Mouse (Mus musculus) MEL (cell line): ENCODE results near the gene Nell1. TPM values are rescaled to one million over a fixed set of nuclear protein-coding genes. Genes with fewer than 3 reads are reported as not detected.

Source experiments
- DNase-seq: peaks from one replicate; pipeline ENCODE4 v3.0.0; 2011; ENCODE audit warnings: low read depth, low spot score
- H3K27ac ChIP-seq: 2 replicates; pipeline ENCODE4 v1.5.1; 2012; ENCODE audit warnings: low read depth, mild to moderate bottlenecking, control low read depth, low read length, moderate library complexity; ENCODE audit not compliant: control insufficient read depth
- H3K27me3 ChIP-seq, 2 experiments: fragments of 150-350 bp in 1 of 2; sonication (generic) in 1 of 2; 2 replicates each; pipeline ENCODE4 v1.6.1; 2012; ENCODE audit warnings: low read length in 2 of 2, mild to moderate bottlenecking in 2 of 2, improper control_type of control experiment in 1 of 2, moderate library complexity in 1 of 2; ENCODE audit not compliant: insufficient read depth in 2 of 2, control insufficient read depth in 1 of 2
- H3K36me3 ChIP-seq, 2 experiments: 2 replicates each; pipeline ENCODE4 v1.6.1; 2012 to 2014; ENCODE audit warnings: low read length in 2 of 2, improper control_type of control experiment in 1 of 2, inconsistent platforms in 1 of 2, mild to moderate bottlenecking in 1 of 2; ENCODE audit not compliant: insufficient read depth in 2 of 2, control insufficient read depth in 1 of 2
- H3K4me1 ChIP-seq, 2 experiments: fragments of 150-350 bp in 1 of 2; sonication (generic) in 1 of 2; 2 replicates each; pipeline ENCODE4 v1.6.1; 2012; ENCODE audit warnings: low read length in 2 of 2, improper control_type of control experiment in 1 of 2, mild to moderate bottlenecking in 1 of 2; ENCODE audit not compliant: insufficient read depth in 2 of 2, control insufficient read depth in 1 of 2
- H3K4me3 ChIP-seq, 2 experiments: fragments of 150-350 bp in 1 of 2; sonication (generic) in 1 of 2; 2 replicates each; pipeline ENCODE4 v1.5.1; 2012; ENCODE audit warnings: low read depth in 2 of 2, low read length in 2 of 2, mild to moderate bottlenecking in 2 of 2, moderate library complexity in 2 of 2, control low read depth in 1 of 2, improper control_type of control experiment in 1 of 2; ENCODE audit not compliant: control insufficient read depth in 1 of 2, insufficient read depth in 1 of 2
- H3K79me2 ChIP-seq: 2 replicates; pipeline ENCODE4 v1.6.1; 2012; ENCODE audit warnings: mild to moderate bottlenecking, low read length, moderate library complexity; ENCODE audit not compliant: control insufficient read depth, poor library complexity, insufficient read depth
- H3K9ac ChIP-seq: 2 replicates; pipeline ENCODE4 v1.6.1; 2012; ENCODE audit warnings: low read depth, mild to moderate bottlenecking, control low read depth, low read length, moderate library complexity; ENCODE audit not compliant: control insufficient read depth, poor library complexity, severe bottlenecking
- H3K9me3 ChIP-seq: fragments of 150-350 bp; sonication (generic); replicated peaks from 2 replicates; pipeline ENCODE4 v1.6.1; 2012; ENCODE audit warnings: mild to moderate bottlenecking, low read length, improper control_type of control experiment, moderate library complexity; ENCODE audit not compliant: insufficient read depth
- CHD1 ChIP-seq: IDR thresholded peaks from 2 replicates; pipeline ENCODE4 v1.6.1; 2012; ENCODE audit warnings: low read depth, mild to moderate bottlenecking, inconsistent platforms, low read length, improper control_type of control experiment
- CHD2 ChIP-seq: IDR thresholded peaks from 2 replicates; pipeline ENCODE4 v1.6.1; 2011; ENCODE audit warnings: low read length, improper control_type of control experiment
- E2F4 ChIP-seq: IDR thresholded peaks from 2 replicates; pipeline ENCODE4 v1.6.1; 2011; ENCODE audit warnings: low read depth, low read length, improper control_type of control experiment, borderline replicate concordance
- EP300 ChIP-seq, 2 experiments: IDR thresholded peaks; 2 replicates each; pipeline ENCODE4 v1.6.1; 2011; ENCODE audit warnings: improper control_type of control experiment in 2 of 2, low read length in 2 of 2, low read depth in 1 of 2, mild to moderate bottlenecking in 1 of 2
- ETS1 ChIP-seq: IDR thresholded peaks from 2 replicates; pipeline ENCODE4 v1.6.1; 2012; ENCODE audit warnings: low read depth, mild to moderate bottlenecking, inconsistent platforms, low read length, improper control_type of control experiment, moderate library complexity
- JUND ChIP-seq: IDR thresholded peaks from 2 replicates; pipeline ENCODE4 v1.6.1; 2011; ENCODE audit warnings: low read depth, mild to moderate bottlenecking, improper control_type of control experiment, low read length
- KAT2A ChIP-seq: conservative IDR thresholded peaks from 2 replicates; pipeline ENCODE4 v1.6.1; 2012; ENCODE audit warnings: low read depth, low read length, improper control_type of control experiment, inconsistent platforms
- MAZ ChIP-seq: IDR thresholded peaks from 2 replicates; pipeline ENCODE4 v1.6.1; 2012; ENCODE audit warnings: low read depth, mild to moderate bottlenecking, inconsistent platforms, low read length, improper control_type of control experiment
- MEF2A ChIP-seq: IDR thresholded peaks from 2 replicates; pipeline ENCODE4 v1.6.1; 2014; ENCODE audit warnings: low read depth, mild to moderate bottlenecking, inconsistent platforms, low read length, improper control_type of control experiment; ENCODE audit not compliant: poor library complexity, insufficient replicate concordance, severe bottlenecking; ENCODE audit errors: extremely low read depth
- MXI1 ChIP-seq: IDR thresholded peaks from 2 replicates; pipeline ENCODE4 v1.6.1; 2011; ENCODE audit warnings: mild to moderate bottlenecking, low read depth, low read length, improper control_type of control experiment
- MYC ChIP-seq: IDR thresholded peaks from 2 replicates; pipeline ENCODE4 v1.6.1; 2011; ENCODE audit warnings: low read depth, mild to moderate bottlenecking, low read length, improper control_type of control experiment, moderate library complexity
- NRF1 ChIP-seq: IDR thresholded peaks from 2 replicates; pipeline ENCODE4 v1.6.1; 2014; ENCODE audit warnings: low read depth, mild to moderate bottlenecking, inconsistent platforms, low read length, improper control_type of control experiment, moderate library complexity; ENCODE audit not compliant: poor library complexity, insufficient read depth, severe bottlenecking
- POLR2A ChIP-seq, 2 experiments: IDR thresholded peaks; 2 replicates each; pipeline ENCODE4 v1.6.1; 2011 to 2012; ENCODE audit warnings: low read length in 2 of 2, mild to moderate bottlenecking in 2 of 2, control low read depth in 1 of 2, improper control_type of control experiment in 1 of 2, low read depth in 1 of 2, moderate library complexity in 1 of 2; ENCODE audit not compliant: control insufficient read depth in 1 of 2, insufficient read depth in 1 of 2, poor library complexity in 1 of 2
- POLR2AphosphoS2 ChIP-seq: IDR thresholded peaks from 2 replicates; pipeline ENCODE4 v1.6.1; 2011; ENCODE audit warnings: low read length, improper control_type of control experiment
- POLR2AphosphoS5 ChIP-seq: IDR thresholded peaks from 2 replicates; pipeline ENCODE4 v1.6.1; 2012; ENCODE audit warnings: low read depth, borderline replicate concordance, mild to moderate bottlenecking, inconsistent platforms, low read length, moderate library complexity, mixed read lengths
- RAD21 ChIP-seq: IDR thresholded peaks from 2 replicates; pipeline ENCODE4 v1.6.1; 2011; ENCODE audit warnings: mild to moderate bottlenecking, low read depth, low read length, improper control_type of control experiment
- RCOR1 ChIP-seq: IDR thresholded peaks from 2 replicates; pipeline ENCODE4 v1.6.1; 2012; ENCODE audit warnings: low read depth, mild to moderate bottlenecking, inconsistent platforms, low read length, improper control_type of control experiment
- SIN3A ChIP-seq: IDR thresholded peaks from 2 replicates; pipeline ENCODE4 v1.6.1; 2012; ENCODE audit warnings: low read length, improper control_type of control experiment, inconsistent platforms
- TAL1 ChIP-seq: IDR thresholded peaks from 2 replicates; pipeline ENCODE4 v1.6.1; 2012; ENCODE audit warnings: mild to moderate bottlenecking, inconsistent platforms, low read length, moderate library complexity, mixed read lengths
- UBTF ChIP-seq: IDR thresholded peaks from 2 replicates; pipeline ENCODE4 v1.6.1; 2012; ENCODE audit warnings: low read depth, mild to moderate bottlenecking, inconsistent platforms, low read length, improper control_type of control experiment, moderate library complexity, borderline replicate concordance; ENCODE audit not compliant: insufficient read depth
- USF1 ChIP-seq: IDR thresholded peaks from 2 replicates; pipeline ENCODE4 v1.6.1; 2014; ENCODE audit warnings: low read depth, mild to moderate bottlenecking, inconsistent platforms, low read length, improper control_type of control experiment, moderate library complexity
- USF2 ChIP-seq, 2 experiments: IDR thresholded peaks; 2 replicates each; pipeline ENCODE4 v1.6.1; 2011 to 2012; ENCODE audit warnings: improper control_type of control experiment in 2 of 2, low read length in 2 of 2, borderline replicate concordance in 1 of 2, inconsistent platforms in 1 of 2, low read depth in 1 of 2, mild to moderate bottlenecking in 1 of 2; ENCODE audit not compliant: insufficient read depth in 1 of 2
- polyA plus RNA-seq, 2 experiments: library from polyadenylated mRNA; stranded (reverse) in 1 of 2; unstranded in 1 of 2; fragments of >175 nt in 1 of 2; fragments of >200 nt in 1 of 2; gene quantifications; 2 replicates each; pipeline versions ENCODE4 v1.2.1 to v1.2.4; 2012; ENCODE audit warnings: low replicate concordance in 2 of 2, low read depth in 1 of 2; ENCODE audit not compliant: insufficient read length in 2 of 2, insufficient read depth in 1 of 2, missing spikeins in 1 of 2
- total RNA-seq: library from RNA; depleted of rRNA; stranded (reverse); fragments of 300-350 nt; gene quantifications from 2 replicates; pipeline ENCODE4 v1.2.3, GENCODE M21; 2012

Nell1 gene
- total and polyA plus RNA-seq, 3 experiments, result not detected

DNA sequence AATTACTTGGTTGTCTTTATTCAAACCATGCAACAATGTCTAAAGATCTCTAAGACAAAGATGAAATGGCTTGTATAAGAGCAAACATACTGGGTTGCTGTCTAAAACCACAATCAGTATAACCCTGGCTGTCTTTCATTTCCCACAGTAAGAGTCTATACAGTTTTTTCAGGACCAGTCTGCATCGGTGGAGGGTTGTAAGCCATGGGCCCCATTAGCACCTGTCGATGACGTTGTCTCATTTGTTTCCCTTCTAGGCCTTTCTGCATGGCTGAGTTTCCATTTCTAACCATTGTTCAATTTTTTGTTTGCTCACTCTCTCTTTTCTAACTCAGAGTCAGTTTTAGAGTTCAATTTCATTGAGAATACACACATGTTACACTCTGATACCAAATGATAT lies 540.2 kb downstream of the Nell1 start:
- no peaks in the 10 kb centered on the region for H3K27me3 ChIP-seq
- no peak for TF ChIP-seq POLR2AphosphoS5
- TF ChIP-seq MAZ, result no peak

DNA sequence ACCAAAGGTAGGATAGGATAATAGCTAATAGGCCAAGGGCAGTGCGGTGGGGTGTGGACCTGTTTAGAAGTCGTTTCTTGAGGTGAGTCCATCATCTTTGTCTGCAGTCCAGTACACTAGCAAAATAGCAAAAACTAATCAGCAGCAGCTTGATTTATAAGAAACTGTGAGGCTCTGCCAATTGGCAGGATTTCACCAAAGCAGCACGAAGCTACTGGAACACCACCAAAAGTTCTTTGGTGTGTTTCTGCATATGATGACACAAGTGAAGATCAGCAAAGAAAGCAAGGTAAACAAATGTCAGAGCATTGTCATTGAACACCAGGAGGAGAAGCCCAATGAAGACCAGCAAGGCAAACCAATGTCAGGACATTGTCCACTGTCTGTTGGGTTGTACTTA lies 542.0 kb downstream of the Nell1 start:
- Histone ChIP-seq H3K27ac (no peak overlapping the region), H3K4me3 (no peak overlapping the region)
- no peak for DNase-seq

More for the DNA sequence above, 540.2 kb downstream of the Nell1 start:
- Histone ChIP-seq H3K9ac (no peak overlapping the region), H3K79me2 (no peaks in the 10 kb centered on the region), H3K9me3 (no peaks in the 10 kb centered on the region), H3K4me1 (no peaks in the 10 kb centered on the region), H3K27ac (no peak overlapping the region), H3K4me3 (no peak overlapping the region), H3K36me3 (no peaks in the 10 kb centered on the region)
- DNase-seq, result no peak

DNA sequence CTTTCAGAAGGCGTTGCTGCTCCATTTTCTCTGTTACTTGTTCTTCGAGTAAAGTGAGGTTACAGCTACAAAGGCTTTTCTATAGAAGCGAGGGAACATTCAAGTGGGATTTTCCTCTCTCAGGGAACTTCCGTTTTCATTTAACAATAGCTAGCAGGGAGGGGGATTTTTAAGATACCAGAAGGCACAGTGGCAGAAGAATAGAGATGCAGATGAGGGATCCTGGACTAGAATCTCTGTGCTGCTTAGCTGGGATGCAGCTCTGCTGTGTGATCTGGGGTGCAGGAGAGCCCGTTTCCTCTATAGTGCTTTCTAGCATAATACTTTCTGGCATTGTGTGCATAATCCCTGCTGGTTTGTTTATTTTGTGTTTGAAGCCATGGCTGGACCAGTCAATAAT lies 568.7 kb downstream of the Nell1 start:
- H3K4me1 ChIP-seq, result no peaks in the 10 kb centered on the region

More for the DNA sequence above, 542.0 kb downstream of the Nell1 start:
- H3K36me3 ChIP-seq, result no peaks in the 10 kb centered on the region
- no peaks in the 10 kb centered on the region for H3K79me2 ChIP-seq
- no peaks in the 10 kb centered on the region for H3K27me3 ChIP-seq
- H3K9me3 ChIP-seq, result no peaks in the 10 kb centered on the region
- TF ChIP-seq POLR2AphosphoS2 (no peak), KAT2A (no peak), CHD2 (no peak), USF1 (no peak), ETS1 (no peak), POLR2AphosphoS5 (no peak), POLR2A (IDR thresholded peaks at IDR 0.05; ENCODE audit: control insufficient read depth in 1 of 2, insufficient read depth in 1 of 2, low read depth in 1 of 2, low read length in 2 of 2, poor library complexity in 1 of 2) (no peak), JUND (no peak), TAL1 (no peak), RCOR1 (no peak), EP300 (IDR thresholded peaks at IDR 0.05; ENCODE audit: low read depth in 1 of 2, low read length in 2 of 2) (no peak), MYC (no peak), MXI1 (no peak), MAZ (no peak), RAD21 (no peak), CHD1 (no peak), UBTF (no peak)
- no peaks in the 10 kb centered on the region for H3K4me1 ChIP-seq
- H3K9ac ChIP-seq, result no peak overlapping the region

More for the DNA sequence above, 568.7 kb downstream of the Nell1 start:
- Histone ChIP-seq H3K79me2 (no peaks in the 10 kb centered on the region), H3K36me3 (no peaks in the 10 kb centered on the region), H3K4me3 (no peak overlapping the region), H3K9ac (no peak overlapping the region), H3K27ac (no peak overlapping the region), H3K27me3 (no peaks in the 10 kb centered on the region), H3K9me3 (no peaks in the 10 kb centered on the region)
- DNase-seq, result no peak
- TF ChIP-seq POLR2AphosphoS5 (no peak), MAZ (no peak), MEF2A (no peak), SIN3A (no peak), CHD2 (no peak), ETS1 (no peak), TAL1 (no peak), E2F4 (no peak), NRF1 (no peak), MYC (no peak), POLR2A (IDR thresholded peaks at IDR 0.05; ENCODE audit: control insufficient read depth in 1 of 2, insufficient read depth in 1 of 2, low read depth in 1 of 2, low read length in 2 of 2, poor library complexity in 1 of 2) (no peak), USF2 (IDR thresholded peaks at IDR 0.05; ENCODE audit: borderline replicate concordance in 1 of 2, insufficient read depth in 1 of 2, low read depth in 1 of 2, low read length in 2 of 2) (no peak)
